Mouse (Mus musculus) olfactory bulb, adult 2 months (tissue): Measurements from ENCODE around the gene Hoxc8.

Source experiments
- CTCF ChIP-seq: fragments of 200-500 bp; IDR thresholded peaks from 2 replicates; pipeline ENCODE4 v1.5.1; 2012; ENCODE audit warnings: low read depth, mild to moderate bottlenecking, low read length, moderate library complexity; ENCODE audit not compliant: insufficient read depth
- POLR2A ChIP-seq: fragments of 200-500 bp; IDR thresholded peaks from 2 replicates; pipeline ENCODE4 v1.6.1; 2012; ENCODE audit warnings: mild to moderate bottlenecking, low read depth, low read length, moderate library complexity; ENCODE audit not compliant: insufficient read depth

- TF ChIP-seq CTCF (no peak), POLR2A (no peak)
These were observed 23.2 kb upstream of the Hoxc8 start, which contains the start of gene Hoxc5 for GRCm38 (mm10) chr15:102967312-102967510.
